Mouse (Mus musculus): ENCODE data around the gene Ddhd1. TPM values are rescaled to one million over a fixed set of nuclear protein-coding genes. Genes with fewer than 3 reads are reported as not detected.
"Not testable (repeated sequence)": the region's sequence is repeated elsewhere in the genome, so short reads cannot be mapped to it uniquely, and the experiment has no call there.

The Ddhd1 gene
- total and polyA plus RNA-seq, 3 experiments, result 8.5 to 55.2 (median 31.1) TPM

DNA sequence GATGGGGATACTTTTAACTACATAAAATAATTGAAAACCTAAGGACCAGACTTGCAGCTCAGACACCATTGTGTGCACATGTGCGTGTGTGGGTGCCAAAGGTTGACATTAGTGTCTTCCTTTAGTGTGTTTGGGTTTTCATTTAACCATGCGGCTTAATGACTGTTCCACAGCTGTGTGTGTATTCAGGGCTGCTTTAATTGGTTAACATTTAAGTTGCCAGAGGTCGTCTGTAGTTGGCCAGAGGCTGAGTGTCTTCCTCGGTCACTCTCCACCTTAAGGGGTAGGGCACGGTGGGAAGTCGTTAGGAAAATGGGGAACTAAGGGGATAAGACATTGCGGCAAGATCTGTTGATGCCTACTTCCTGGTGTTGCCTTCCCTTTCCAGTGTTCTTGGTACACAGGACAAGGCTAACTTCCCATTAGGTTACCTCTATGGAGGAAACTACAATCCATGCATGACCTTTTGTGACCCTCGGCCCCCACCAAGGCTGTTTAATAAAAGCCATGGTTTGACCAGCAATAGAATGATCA lies 74.4 kb downstream of the Ddhd1 start:
- no peak for DNase-seq (ENCODE audit: low spot score)
- Histone ChIP-seq H3K4me1 (ENCODE audit: insufficient read depth, low read depth, low read length) (no peaks in the 10 kb centered on the region), H3K9me3 (replicated peaks) (no peaks in the 10 kb centered on the region), H3K36me3 (replicated peaks) (no peaks in the 10 kb centered on the region), H3K4me3 (ENCODE audit: low read depth, low read length) (no peak overlapping the region), H3K27me3 (ENCODE audit: insufficient read depth, low read length) (peaks cover 4% of the 10 kb centered on the region; the same call in 1 of the 2 replicates)
- ATAC-seq (ENCODE audit: extremely low read depth, insufficient number of reproducible peaks, low FRiP score, poor library complexity, severe bottlenecking), result no peak
- TF ChIP-seq CTCF (IDR thresholded peaks at IDR 0.05; ENCODE audit: low read depth, low read length), result no peak
- TF ChIP-seq GATA1 (IDR thresholded peaks at IDR 0.05; ENCODE audit: borderline replicate concordance, low read length), result no peak
- no peak for TF ChIP-seq GATA2 (IDR thresholded peaks at IDR 0.05; ENCODE audit: borderline replicate concordance, low read depth, low read length)
- no peak for TF ChIP-seq POLR2AphosphoS5 (IDR thresholded peaks at IDR 0.05; ENCODE audit: insufficient replicate concordance, low read depth, low read length)
- no peak for TF ChIP-seq TAL1 (conservative IDR thresholded peaks at IDR 0.05; ENCODE audit: low read depth, low read length)

DNA sequence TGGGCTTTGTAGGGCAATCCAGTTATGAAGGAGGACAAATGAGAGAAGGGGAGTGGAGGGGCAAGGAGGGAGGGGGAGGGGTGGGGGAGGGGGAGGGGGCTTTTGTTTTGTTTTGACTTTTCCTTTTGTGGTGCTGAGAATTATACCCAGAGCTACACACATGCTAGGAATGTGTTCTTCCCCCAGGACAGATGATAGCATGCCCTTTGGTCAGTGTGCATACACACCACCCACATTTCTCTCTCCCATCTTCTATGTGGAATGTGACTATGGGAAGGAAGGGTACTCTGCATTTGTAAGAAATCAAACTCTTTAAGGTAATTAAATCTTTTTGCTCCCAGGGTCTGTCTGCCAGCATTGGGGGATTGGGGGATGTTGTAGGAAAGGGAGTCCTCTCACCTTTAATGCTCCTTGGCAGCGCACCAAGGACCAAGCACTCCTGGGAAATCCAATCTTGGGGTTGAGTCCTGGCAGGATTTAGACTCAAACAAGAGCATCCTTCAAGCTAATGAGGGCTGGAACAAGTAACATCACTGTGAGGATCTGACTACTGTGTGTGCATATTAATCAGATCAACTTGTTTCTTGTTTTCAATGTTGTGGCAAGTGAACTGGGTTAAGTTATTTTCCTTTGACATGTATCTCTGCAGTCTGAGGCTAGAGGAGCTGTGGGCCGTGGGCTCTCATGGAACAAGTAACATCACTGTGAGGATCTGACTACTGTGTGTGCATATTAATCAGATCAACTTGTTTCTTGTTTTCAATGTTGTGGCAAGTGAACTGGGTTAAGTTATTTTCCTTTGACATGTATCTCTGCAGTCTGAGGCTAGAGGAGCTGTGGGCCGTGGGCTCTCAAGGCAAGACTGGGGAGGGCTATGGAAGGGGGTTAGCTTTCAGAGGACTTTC lies 76.8 kb downstream of the Ddhd1 start:
- not testable (repeated sequence) for H3K4me1 ChIP-seq (ENCODE audit: insufficient read depth, low read depth, low read length); H3K27me3 ChIP-seq (ENCODE audit: insufficient read depth, low read length); ATAC-seq (ENCODE audit: extremely low read depth, insufficient number of reproducible peaks, low FRiP score, poor library complexity, severe bottlenecking); H3K4me3 ChIP-seq (ENCODE audit: low read depth, low read length); DNase-seq (ENCODE audit: low spot score); H3K9me3 ChIP-seq (replicated peaks); H3K36me3 ChIP-seq (replicated peaks)

DNA sequence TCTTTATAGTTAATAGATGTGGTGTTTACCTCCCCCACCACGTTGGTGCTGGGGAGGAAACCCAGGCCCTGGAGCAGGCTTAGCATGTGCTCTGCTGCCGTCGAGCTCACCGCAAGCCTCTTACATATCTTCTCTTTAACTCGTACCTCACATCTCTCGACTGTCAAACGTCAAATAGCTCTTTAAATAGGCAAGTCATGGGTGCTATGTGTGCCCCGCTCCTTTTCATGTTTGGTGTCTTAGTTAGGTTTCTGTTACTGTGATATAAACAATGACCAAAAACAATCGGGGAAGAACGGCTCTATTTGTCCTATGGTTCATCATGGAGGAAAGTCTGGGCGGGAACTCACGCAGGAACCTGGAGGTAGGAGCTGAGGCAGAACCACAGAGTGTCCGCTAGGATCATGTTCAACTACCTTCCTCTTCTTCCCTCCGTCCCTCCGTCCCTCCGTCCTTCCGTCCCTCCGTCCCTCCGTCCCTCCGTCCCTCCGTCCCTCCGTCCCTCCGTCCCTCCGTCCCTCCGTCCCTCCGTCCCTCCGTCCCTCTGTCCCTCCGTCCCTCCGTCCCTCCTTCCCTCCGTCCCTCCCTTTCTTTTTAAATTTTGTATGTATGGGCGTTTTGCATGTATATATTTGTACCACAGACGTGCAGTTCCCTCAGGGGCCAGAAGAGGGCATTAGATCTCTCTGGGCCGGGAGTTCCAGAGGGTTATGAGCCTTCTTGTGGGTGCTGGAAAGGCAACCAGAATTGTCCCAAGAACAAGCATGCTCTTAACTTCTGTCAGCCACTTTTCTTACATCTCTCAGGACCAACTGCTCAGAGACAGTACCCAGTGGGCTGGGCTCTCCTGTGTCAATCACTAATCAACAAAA lies 91.6 kb downstream of the Ddhd1 start:
- no peak overlapping the region for H3K4me3 ChIP-seq (ENCODE audit: low read depth, low read length)
- H3K27me3 ChIP-seq (ENCODE audit: insufficient read depth, low read length), result peaks cover 18% of the 10 kb centered on the region
- ATAC-seq (ENCODE audit: extremely low read depth, insufficient number of reproducible peaks, low FRiP score, poor library complexity, severe bottlenecking) (peak; percentile 45; the same call in 1 of the 2 replicates), DNase-seq (ENCODE audit: low spot score) (peak; percentile 43)
- peaks cover 4% of the 10 kb centered on the region; the same call in 1 of the 2 replicates for H3K4me1 ChIP-seq (ENCODE audit: insufficient read depth, low read depth, low read length)
- TF ChIP-seq TAL1 (conservative IDR thresholded peaks at IDR 0.05; ENCODE audit: low read depth, low read length) (no peak), CTCF (IDR thresholded peaks at IDR 0.05; ENCODE audit: low read depth, low read length) (peak; percentile 55)
- H3K9me3 ChIP-seq (replicated peaks), result no peaks in the 10 kb centered on the region
- H3K36me3 ChIP-seq (replicated peaks), result no peaks in the 10 kb centered on the region

DNA sequence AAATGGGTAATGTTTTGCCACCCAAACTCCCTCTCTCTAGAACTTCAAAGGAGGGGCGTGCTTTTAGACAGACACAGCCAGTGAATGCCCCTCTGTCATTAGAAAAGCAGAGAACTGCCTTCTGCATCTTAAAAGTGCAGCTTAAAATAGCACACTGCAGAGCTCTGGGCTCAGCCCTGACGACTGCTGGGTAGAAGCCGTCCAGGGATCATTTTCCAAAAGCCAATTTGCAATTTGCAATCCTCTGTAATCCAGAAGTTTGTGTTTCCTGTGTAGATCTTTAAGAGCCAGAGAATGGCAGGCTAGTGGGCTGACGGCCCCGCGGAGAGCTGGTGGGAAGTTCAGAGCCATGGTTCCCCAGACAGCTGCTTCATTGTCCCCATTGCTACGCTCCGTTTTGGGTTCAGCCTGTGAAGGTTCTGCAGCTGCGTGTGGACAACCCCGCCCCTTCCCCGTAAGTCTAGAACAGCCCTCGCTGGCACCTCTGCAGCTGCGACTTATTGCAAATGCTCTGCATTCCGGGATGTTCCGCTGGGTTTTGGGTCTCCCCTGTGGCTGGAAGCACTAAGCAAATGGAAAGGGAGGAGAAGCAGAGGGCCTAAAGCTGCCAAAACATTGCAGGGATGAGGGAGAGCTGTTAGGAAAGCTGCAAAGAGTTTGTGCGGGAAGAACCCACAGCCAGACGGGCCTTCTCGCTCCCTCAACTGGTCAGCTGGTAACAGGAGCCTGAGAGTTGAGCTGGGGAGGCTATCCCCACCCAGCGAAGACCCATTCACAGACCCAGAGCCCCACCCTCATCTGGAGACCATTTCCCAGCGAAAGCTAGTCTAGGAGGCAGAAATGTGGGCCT lies 92.5 kb downstream of the Ddhd1 start:
- H3K9me3 ChIP-seq (replicated peaks), result no peaks in the 10 kb centered on the region
- TF ChIP-seq GATA2 (IDR thresholded peaks at IDR 0.05; ENCODE audit: borderline replicate concordance, low read depth, low read length), result no peak
- no peaks in the 10 kb centered on the region for H3K36me3 ChIP-seq (replicated peaks)
- DNase-seq (ENCODE audit: low spot score) (no peak), ATAC-seq (ENCODE audit: extremely low read depth, insufficient number of reproducible peaks, low FRiP score, poor library complexity, severe bottlenecking) (no peak)
- H3K4me1 ChIP-seq (ENCODE audit: insufficient read depth, low read depth, low read length), result peaks cover 4% of the 10 kb centered on the region; the same call in 1 of the 2 replicates
- no peak overlapping the region for H3K4me3 ChIP-seq (ENCODE audit: low read depth, low read length)
- H3K27me3 ChIP-seq (ENCODE audit: insufficient read depth, low read length), result peaks cover 18% of the 10 kb centered on the region

DNA sequence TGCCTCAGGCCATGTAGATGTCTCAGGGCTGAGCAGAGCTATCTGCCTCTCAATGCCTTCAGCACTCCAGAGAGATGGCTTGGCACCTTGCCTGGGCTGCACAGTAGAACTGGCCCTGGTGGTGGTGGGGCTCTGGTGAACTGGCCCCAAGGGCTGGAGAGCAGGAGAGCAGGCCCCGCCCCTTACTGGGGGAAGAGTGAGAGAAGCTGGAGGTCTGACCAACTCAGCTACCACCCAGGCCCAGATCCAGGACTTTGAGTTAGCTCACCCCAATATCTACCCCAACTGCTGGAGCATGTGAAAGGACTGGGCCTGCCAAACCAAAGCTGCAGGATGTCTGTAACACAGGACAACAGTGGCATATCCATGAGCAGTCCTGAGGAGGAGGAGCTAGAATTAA lies 94.4 kb downstream of the Ddhd1 start:
- H3K4me3 ChIP-seq (ENCODE audit: low read depth, low read length), result no peak overlapping the region
- no peaks in the 10 kb centered on the region for H3K9me3 ChIP-seq (replicated peaks)
- TF ChIP-seq GATA1 (IDR thresholded peaks at IDR 0.05; ENCODE audit: borderline replicate concordance, low read length), result no peak
- no peak for TF ChIP-seq GATA2 (IDR thresholded peaks at IDR 0.05; ENCODE audit: borderline replicate concordance, low read depth, low read length)
- no peak for TF ChIP-seq TAL1 (conservative IDR thresholded peaks at IDR 0.05; ENCODE audit: low read depth, low read length)
- TF ChIP-seq POLR2AphosphoS5 (IDR thresholded peaks at IDR 0.05; ENCODE audit: insufficient replicate concordance, low read depth, low read length), result no peak
- no peak for TF ChIP-seq CTCF (IDR thresholded peaks at IDR 0.05; ENCODE audit: low read depth, low read length)
- ATAC-seq (ENCODE audit: extremely low read depth, insufficient number of reproducible peaks, low FRiP score, poor library complexity, severe bottlenecking) (no peak), DNase-seq (ENCODE audit: low spot score) (no peak)
- H3K27me3 ChIP-seq (ENCODE audit: insufficient read depth, low read length), result peaks cover 18% of the 10 kb centered on the region
- no peaks in the 10 kb centered on the region for H3K36me3 ChIP-seq (replicated peaks)
- peaks cover 4% of the 10 kb centered on the region; the same call in 1 of the 2 replicates for H3K4me1 ChIP-seq (ENCODE audit: insufficient read depth, low read depth, low read length)

DNA sequence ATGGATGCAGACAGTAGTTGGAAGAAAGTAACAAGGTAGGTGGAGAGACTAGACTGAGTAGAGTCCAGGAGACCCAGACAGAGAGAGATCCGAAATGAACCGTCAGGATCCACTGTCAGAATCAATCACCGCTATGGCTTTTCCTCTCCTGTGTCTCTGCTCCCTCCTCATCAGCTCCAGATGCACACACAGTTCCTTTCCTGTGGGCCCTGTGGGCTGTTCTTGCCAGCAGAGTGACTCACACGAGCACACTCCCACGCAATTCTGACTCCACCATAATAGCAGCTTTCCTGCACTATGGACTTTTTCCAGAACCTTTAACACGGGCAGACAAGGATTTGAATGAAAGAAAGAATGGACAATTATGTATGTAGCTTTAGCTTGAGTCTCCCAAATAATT lies 96.3 kb downstream of the Ddhd1 start:
- no peak for ATAC-seq (ENCODE audit: extremely low read depth, insufficient number of reproducible peaks, low FRiP score, poor library complexity, severe bottlenecking)
- H3K4me1 ChIP-seq (ENCODE audit: insufficient read depth, low read depth, low read length), result peaks cover 4% of the 10 kb centered on the region; the same call in 1 of the 2 replicates
- peaks cover 21% of the 10 kb centered on the region for H3K27me3 ChIP-seq (ENCODE audit: insufficient read depth, low read length)
- no peaks in the 10 kb centered on the region for H3K36me3 ChIP-seq (replicated peaks)
- TF ChIP-seq CTCF (IDR thresholded peaks at IDR 0.05; ENCODE audit: low read depth, low read length), result no peak
- no peak for TF ChIP-seq POLR2AphosphoS5 (IDR thresholded peaks at IDR 0.05; ENCODE audit: insufficient replicate concordance, low read depth, low read length)
- no peak for TF ChIP-seq GATA2 (IDR thresholded peaks at IDR 0.05; ENCODE audit: borderline replicate concordance, low read depth, low read length)
- H3K4me3 ChIP-seq (ENCODE audit: low read depth, low read length), result no peak overlapping the region
- DNase-seq (ENCODE audit: low spot score), result no peak
- no peaks in the 10 kb centered on the region for H3K9me3 ChIP-seq (replicated peaks)
